Mouse (Mus musculus) small intestine, adult 2 months (tissue): ENCODE measurements around the gene Nfkbie.

Source experiments
- CTCF ChIP-seq: fragments of 200-500 bp; IDR thresholded peaks from 2 replicates; pipeline ENCODE4 v1.5.1; 2012; ENCODE audit warnings: low read depth, mild to moderate bottlenecking, control low read depth, inconsistent platforms, low read length, moderate library complexity, mixed read lengths; ENCODE audit not compliant: insufficient replicate concordance, insufficient read length; ENCODE audit errors: extremely low read depth
- POLR2A ChIP-seq: fragments of 200-500 bp; IDR thresholded peaks from 2 replicates; pipeline ENCODE4 v1.6.1; 2012; ENCODE audit warnings: low read depth, mild to moderate bottlenecking, control low read depth, inconsistent platforms, low read length, moderate library complexity

DNA sequence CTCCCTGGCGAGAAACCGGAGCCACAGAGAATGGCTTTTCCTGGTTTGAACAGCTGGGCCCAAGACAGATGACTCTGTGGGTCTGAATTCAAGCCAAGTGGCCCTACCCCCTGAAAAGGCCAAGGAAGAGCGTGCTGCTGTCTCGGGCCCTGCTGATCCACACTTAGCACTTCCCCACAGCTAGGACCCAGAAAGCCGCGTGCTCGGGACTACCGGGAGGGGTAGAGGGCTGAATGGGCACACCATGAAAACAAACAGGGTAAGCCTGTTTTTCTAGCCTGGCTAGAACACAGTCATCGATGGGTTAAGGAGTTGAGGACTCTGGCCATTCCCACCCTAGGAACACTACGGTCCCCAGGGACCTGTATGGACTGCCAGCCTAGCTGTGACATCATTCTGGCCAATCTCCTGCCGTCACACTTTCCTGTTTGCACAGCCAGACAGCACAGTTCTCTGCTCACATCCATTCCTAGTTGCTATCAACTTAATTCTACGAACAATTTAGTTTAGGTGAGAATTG, 25.5 kb downstream of the Nfkbie start:
- TF ChIP-seq POLR2A: no peak
- no peak for TF ChIP-seq CTCF
